Mouse (Mus musculus) c-Kit-negative CD71-positive TER-119-positive erythroid progenitor cells, embryonic 14.5 days (primary cell): ENCODE results near the gene Inpp5e.

ENCODE experiments used
- DNase-seq: peaks from one replicate; pipeline ENCODE4 v3.0.0-alpha.2; 2013; ENCODE audit warnings: low read depth, low spot score

Inpp5e gene

GRCm38 (mm10) chr2:26408515-26409356, at the start of gene Inpp5e:
Gene Inpp5e (minus strand): TSS chr2:26409203.
- peak; percentile 93 for DNase-seq

- no peak for DNase-seq
Observed at GRCm38 (mm10) chr2:26458402-26459124, 49.6 kb upstream of the Inpp5e start.

DNA sequence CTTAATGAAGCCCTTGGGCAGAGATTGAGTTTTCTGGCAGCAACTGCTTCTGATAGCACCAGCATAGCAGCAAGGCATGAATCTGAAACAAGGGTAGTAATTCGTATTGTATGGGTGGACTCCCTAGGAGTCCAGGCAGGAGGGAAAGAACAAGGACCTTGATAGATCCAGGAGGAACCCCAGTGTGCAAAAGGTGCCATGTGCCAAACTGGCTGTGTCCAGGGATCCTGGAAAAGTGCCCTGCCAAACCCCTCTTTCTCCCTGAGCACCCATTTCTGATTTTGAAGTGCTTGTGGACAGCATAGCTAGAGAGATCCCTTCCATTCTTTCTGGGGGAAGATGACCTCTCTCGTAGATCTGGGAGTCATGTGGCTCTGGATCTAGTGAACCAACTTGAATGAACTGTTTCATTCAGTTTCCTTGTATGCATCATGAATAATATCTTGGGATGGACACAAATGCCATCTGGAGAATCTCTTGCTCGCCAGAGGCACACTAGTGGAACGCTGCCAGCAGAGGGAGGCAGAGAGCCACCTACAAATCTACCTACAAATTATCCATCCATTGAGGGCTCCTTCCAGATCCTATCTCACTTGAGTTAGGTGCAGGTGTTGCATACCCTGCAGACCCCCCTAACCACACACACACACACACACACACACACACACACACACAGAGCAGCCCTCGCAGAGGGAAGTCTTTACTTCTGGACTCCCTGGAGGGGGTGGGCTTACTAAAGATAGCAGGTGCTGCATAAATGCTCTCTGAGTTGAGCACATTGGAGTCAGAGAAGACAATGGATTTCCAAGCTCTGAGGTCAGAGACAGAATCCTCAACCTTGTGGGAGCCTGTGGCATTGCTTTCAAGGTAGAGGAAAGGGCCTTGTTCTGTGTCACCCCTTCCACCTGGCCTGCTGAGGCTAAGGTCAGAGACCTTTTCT, 40.4 kb upstream of the Inpp5e start:
- DNase-seq = no peak

DNA sequence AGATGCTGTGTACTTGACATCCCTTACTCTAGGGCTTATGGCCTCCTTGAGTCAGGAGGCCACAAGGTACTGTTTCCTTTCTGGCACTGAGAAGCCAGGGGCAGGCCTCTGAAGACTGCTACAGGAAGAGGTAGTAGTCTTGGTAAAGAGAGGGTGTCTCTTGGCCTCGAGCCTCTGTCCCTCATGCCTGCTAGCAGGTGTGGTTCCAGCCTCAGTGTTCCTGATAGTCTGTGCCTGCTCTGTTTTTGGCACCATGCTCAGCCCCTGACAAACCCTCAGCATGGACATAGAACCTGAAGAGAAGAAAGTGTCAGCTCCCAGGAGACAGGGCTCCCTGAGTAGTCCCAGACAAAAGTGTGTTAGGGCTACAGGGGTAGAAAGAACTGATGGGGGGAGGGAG, 38.4 kb upstream of the Inpp5e start:
- DNase-seq = no peak

DNA sequence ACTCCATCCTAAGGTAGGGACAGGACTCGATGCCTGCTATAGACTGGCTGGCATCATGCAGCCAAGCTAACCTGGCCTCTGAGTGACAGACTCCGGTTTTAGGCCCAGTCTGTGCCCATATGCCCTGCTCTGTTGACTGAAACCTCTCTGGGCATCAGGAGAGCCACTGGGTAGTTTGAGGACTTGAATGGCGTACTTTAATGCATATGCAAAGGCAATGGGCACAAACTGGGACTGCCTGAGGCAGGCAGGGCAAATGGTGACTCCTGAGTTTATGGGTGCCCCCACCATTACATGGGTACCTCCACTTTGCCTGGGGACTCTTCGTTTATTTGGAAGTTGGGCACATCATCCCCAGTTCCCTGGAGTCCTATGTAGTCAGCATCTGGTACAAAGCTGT, 37.7 kb upstream of the Inpp5e start:
- DNase-seq = no peak

GRCm38 (mm10) chr2:26445666-26446445, 36.9 kb upstream of the Inpp5e start:
- no peak for DNase-seq

DNA sequence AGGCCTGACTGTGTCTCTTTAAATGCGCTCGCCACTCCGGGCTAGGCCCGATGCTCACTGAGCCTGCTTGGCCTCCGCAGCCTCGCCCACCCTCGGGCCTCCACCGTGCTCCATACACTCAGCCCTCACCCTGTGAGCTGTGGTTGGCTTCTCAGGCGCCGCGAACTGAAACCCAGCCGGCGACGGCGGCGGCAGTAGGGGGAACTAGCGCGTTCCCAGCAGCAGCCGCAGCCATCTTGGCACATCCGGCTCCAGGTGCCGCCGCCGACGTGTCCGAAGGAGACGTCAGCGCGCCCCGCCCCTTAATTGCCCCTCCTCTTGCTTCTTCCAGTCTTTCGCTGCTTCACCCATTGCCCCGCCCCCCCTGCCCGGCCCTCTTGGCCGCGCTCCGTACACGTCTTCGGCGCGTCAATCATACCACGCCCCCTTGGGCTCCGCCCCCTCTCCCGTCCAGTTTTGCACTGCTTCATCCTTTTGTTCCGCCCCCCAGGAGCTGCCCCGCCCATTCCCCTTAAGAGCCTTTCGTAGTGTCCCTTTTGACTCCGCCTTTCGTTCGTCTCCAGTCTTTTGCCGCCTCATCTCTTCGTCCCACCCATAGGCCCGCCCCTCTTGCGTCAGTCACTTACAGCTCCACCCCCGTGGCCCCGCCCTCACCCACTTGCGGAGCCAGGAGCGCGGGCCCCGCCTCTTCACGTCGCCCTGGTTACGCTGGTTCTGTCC, 36.1 kb upstream of the Inpp5e start, which contains the start of gene Sec16a:
Gene Sec16a (minus strand): TSS at position 271 of the 720 bp plus-strand sequence.
- DNase-seq = peak; percentile 100

GRCm38 (mm10) chr2:26444368-26444767, 35.4 kb upstream of the Inpp5e start:
- DNase-seq = no peak

- no peak for DNase-seq
Observed at GRCm38 (mm10) chr2:26443876-26444275, 34.9 kb upstream of the Inpp5e start.

- DNase-seq = no peak
Observed at GRCm38 (mm10) chr2:26442843-26443242, 33.8 kb upstream of the Inpp5e start.

GRCm38 (mm10) chr2:26441688-26442087, 32.7 kb upstream of the Inpp5e start:
- DNase-seq = no peak

DNA sequence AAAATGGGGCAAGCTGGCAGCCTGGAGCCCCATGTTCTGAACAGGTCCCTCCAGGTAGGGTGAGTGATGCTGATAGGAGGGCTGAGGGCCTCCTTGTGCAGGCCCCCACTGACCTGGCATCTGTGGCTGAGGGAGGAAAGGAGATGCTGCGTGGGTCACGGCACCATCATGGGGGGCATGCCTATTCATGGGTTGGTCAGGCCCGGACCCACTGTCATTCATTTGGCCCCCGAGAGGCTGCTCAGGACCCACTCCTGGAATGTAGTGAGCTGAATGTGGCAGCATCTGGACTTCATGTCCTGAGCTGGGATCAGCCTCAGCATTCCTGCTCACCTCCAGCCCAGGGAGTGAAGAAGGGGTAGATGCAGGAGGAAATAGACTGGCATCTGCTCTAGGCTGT, 32.3 kb upstream of the Inpp5e start:
- no peak for DNase-seq

- DNase-seq = no peak
Observed at GRCm38 (mm10) chr2:26439671-26440070, 30.7 kb upstream of the Inpp5e start.

GRCm38 (mm10) chr2:26438373-26438772, 29.4 kb upstream of the Inpp5e start:
- DNase-seq = no peak

DNA sequence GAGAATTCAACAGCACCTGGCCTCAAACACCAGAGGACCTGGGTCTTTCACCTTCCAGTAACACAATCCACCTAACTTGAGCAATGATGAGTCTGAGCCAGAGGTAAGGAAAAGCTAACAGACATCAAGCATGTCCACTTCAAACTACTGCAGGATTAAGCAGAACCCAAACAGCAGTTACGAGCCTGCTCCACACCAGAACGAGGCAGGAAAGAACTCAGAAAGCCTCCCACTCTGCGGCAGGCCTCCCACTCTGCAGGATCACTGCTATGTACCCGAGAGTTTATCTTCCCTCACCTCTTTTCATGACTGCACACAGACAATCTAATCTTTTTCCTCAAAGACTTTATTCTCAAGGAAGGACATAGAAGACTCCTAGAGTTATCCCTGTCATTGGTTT, 28.2 kb upstream of the Inpp5e start:
- DNase-seq = no peak

GRCm38 (mm10) chr2:26434791-26435572, 26.0 kb upstream of the Inpp5e start:
- DNase-seq = no peak

- DNase-seq = no peak
Observed at GRCm38 (mm10) chr2:26429851-26430250, 20.8 kb upstream of the Inpp5e start.

- no peak for DNase-seq
Observed at GRCm38 (mm10) chr2:26424541-26424940, 15.5 kb upstream of the Inpp5e start.

GRCm38 (mm10) chr2:26423086-26423485, 14.1 kb upstream of the Inpp5e start:
- DNase-seq = no peak
